Mouse (Mus musculus): ENCODE results near the gene Naga.

The Naga gene

DNA sequence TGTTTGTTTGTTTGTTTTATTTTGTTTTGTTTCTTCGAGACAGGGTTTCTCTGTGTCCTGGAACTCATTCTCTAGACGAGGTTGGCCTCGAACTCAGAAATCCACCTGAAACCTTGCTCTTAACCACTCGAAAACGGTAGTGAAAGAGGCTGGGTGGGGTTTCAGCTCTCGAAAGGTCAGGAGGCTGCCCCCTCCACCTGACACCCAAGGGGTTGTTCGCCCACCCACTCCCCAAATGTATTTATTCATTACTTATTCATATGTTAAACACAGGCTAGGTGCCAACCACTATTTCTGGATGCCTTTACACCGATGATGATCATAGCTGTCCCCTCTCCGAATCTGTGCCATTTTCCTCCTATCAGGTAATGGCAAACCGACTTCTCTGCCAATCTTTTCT, 425 bp upstream of the Naga start:
- DNase-seq (ENCODE audit: low read depth, low spot score) = no peak

- DNase-seq (ENCODE audit: low read depth, low spot score) = peak; percentile 27
These were observed 850 bp downstream of the Naga start for GRCm38 (mm10) chr15:82337875-82338274.

DNA sequence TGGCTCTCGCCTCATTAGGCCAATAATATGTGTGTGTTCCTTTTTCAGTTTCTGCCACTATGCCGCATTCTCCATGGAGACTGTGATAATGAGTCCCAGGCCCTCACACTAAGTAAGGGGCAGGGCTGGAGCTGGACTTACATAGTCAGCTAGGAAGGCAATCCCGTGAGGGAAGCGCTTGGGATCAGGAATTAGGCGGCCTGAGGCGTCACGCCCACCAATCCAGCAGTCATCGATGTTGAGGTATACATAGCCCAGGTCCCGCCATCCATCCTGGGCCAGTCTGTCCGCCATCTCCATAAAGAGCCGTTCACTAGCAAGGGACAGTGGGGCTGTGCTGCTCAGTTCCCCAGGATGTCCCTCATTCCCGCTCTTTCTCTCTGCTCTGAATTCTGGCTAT, 2.1 kb downstream of the Naga start:
- DNase-seq (ENCODE audit: low read depth, low spot score) = no peak

- DNase-seq (ENCODE audit: low read depth, low spot score) = no peak
These were observed 3.5 kb downstream of the Naga start for GRCm38 (mm10) chr15:82335194-82335593.

DNA sequence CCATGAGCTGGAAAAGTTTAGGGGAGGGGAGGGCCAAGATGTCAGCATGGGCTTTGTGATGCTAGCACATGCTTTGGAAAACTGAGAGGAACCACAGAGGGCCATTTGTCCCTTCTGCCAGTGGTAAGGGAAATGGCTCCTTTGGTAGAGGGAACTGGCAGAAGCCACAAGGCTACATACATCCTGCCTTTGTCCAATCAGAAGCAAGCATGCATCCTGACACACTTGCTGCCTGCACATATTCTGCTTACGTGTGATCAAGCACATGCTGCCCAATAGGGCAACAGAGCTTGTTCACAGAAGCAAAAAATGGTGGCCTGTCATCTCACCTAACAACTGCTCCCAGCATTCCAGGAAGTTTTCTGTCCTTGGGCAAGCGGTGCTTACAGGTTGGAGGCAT, 13.3 kb downstream of the Naga start:
- DNase-seq (ENCODE audit: low read depth, low spot score) = no peak

- DNase-seq (ENCODE audit: low read depth, low spot score) = no peak
These were observed 16.5 kb downstream of the Naga start for GRCm38 (mm10) chr15:82322195-82322594.

DNA sequence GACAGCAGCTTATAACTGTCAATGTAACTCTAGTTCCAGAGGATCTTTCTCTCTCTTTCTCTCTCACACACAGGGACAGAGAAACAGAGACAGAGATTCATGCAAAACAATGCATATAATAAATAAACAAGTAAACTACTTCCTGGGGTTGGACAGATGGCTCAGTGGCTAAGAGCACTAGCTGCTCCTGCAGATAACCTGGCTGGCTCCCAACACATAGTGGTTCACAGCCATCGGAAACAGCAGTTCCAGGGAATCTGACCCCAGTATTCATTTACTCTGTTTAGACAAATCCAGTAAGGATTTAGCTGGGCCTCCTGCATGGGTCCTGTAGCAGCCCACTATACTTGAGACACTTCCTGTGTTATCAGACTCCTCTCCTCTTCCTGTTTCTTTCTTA, 19.1 kb downstream of the Naga start:
- no peak for DNase-seq (ENCODE audit: low read depth, low spot score)

- DNase-seq (ENCODE audit: low read depth, low spot score) = no peak
These were observed 20.9 kb downstream of the Naga start for GRCm38 (mm10) chr15:82317839-82318238.

GRCm38 (mm10) chr15:82308416-82308815, 30.3 kb downstream of the Naga start:
- DNase-seq (ENCODE audit: low read depth, low spot score) = no peak

GRCm38 (mm10) chr15:82307107-82307506, 31.6 kb downstream of the Naga start:
- DNase-seq (ENCODE audit: low read depth, low spot score) = no peak

- no peak for DNase-seq (ENCODE audit: low read depth, low spot score)
These were observed 39.8 kb downstream of the Naga start, which contains the start of gene Wbp2nl for GRCm38 (mm10) chr15:82298764-82299561. Wbp2nl (plus strand) TSS chr15:82298954.

GRCm38 (mm10) chr15:82294059-82294458, 44.7 kb downstream of the Naga start:
- no peak for DNase-seq (ENCODE audit: low read depth, low spot score)

DNA sequence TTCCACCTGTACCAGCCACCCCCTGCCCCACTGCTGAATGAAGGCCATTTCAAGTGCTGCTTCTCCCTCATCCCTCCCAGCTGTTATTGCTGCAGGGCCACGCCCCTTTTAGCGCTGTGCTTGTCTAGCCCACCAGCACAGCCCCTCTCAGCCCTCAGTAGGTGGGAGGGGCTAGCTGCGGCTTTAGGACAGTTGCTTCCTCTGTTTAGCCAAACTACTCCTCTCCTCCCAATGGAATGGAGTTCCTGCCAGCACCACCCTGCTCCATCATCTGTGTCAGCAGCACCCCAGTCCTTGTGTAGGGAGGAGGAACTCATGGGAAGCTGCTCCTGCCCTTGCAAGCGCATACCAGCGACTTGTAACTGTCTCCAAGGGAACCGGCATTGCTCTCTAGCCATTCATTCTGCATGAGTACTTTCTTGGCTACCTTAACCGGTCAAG, 45.4 kb downstream of the Naga start:
- DNase-seq (ENCODE audit: low read depth, low spot score) = no peak

DNA sequence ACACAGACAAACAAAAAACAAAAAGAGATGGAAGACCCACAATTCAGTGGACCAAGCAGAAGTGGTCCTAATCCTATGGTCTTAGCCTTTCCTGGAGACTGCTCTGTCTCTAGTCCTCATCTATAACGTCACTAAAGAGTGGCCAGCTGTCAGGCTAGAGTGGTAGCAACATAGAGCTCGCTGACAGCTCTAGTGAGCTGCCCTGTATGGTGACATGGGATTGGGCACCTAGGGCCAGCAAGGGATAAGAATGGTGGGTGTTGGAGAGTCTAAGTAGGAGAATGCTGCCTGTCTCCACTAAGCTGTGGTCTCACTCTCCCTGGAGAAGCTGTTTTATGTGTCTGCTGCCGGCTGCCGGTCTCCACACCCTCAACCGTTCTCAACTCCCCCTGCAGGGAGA, 45.9 kb downstream of the Naga start:
- DNase-seq (ENCODE audit: low read depth, low spot score) = no peak

GRCm38 (mm10) chr15:82290252-82290651, 48.5 kb downstream of the Naga start:
- no peak for DNase-seq (ENCODE audit: low read depth, low spot score)

DNA sequence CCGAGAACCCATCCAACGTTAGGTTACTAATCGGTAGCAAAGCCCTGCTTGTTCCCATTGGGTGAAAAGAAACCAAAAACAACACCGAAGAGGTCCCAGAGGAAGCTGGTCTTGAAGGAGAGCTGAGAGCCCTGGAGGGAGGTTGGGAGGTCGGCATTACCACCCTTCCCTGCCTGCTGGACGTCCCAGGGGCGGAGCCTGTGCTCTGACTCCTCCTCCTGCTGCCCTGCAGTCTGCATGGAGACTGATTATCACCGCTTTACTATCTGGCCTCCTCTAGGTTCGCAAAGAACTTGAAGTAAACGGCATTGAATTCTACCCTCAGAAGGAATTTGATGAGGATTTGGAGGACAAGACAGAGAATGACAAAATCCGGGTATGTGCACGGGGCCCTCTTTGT, 52.6 kb downstream of the Naga start:
- DNase-seq (ENCODE audit: low read depth, low spot score) = no peak

- no peak for DNase-seq (ENCODE audit: low read depth, low spot score)
These were observed 58.1 kb downstream of the Naga start for GRCm38 (mm10) chr15:82280638-82281037.

Measured in c-Kit-negative CD71-positive TER-119-positive erythroid progenitor cells, embryonic 14.5 days (primary cell).